Mouse (Mus musculus): ENCODE measurements at regions not wholly inside any gene's neighbourhood (a gene's known extent, or its start where the extent isn't known, plus 50 kb on each side); places are given as distances from the start of the nearest gene placed in this dataset.

DNA sequence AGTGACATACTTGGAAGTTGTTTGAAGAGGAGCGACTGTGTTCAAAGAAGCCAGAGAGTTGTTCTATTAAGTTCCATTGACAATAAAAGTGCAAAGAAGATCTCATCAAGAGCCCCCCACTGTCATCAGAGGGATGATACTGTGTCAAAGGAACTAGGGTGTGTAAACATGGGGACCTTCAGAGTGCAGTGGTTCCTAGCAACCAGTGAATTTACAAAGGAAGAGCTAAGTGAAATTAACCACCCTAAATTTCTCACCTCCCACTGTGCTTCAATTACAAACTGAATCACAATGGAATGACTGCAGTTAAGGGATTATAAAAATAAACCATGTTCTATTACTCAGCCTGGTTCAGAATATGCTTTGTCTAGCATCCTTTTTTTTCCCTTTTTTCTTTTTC lies 129.5 kb upstream of the 4933415F23Rik start:
- no peaks in the 10 kb centered on the region for H3K4me1 ChIP-seq (ENCODE audit: control insufficient read depth, insufficient read depth, low read length)
- no peaks in the 10 kb centered on the region for H3K36me3 ChIP-seq (ENCODE audit: control insufficient read depth, insufficient read depth, low read length)
- ATAC-seq (ENCODE audit: insufficient read depth, low FRiP score) = no peak
- no peaks in the 10 kb centered on the region for H3K27me3 ChIP-seq (ENCODE audit: control insufficient read depth, insufficient read depth, low read length)
- 57% methylated on average over 1 of the region's 1 CpGs for WGBS
- no peaks in the 10 kb centered on the region for H3K9me3 ChIP-seq (replicated peaks; ENCODE audit: control insufficient read depth, low read length)
- H3K4me3 ChIP-seq (replicated peaks; ENCODE audit: low read length) = no peak overlapping the region
- H3K27ac ChIP-seq (ENCODE audit: low read length) = no peak overlapping the region
- no peak overlapping the region for H3K4me2 ChIP-seq (ENCODE audit: low read depth, low read length)
- H3K9ac ChIP-seq (ENCODE audit: low read length) = no peak overlapping the region

DNA sequence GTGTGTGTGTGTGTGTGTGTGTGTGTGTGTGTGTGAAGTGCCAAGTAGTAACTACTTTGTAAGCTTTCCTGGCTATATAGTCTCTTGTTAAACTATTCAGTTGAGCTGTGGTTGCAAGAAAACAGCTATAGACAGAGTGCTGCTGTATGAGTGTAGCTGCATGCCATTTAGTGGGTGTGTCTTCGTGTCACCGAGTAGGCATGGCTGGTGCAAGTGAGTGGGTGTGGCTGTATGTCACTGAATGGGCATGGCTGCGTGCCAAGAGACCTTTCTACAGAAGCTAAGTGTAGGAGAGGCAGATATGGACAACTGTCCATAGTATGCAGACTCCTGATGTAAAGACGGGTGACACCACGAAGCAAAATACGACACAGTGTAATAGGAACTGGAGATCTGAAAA lies 126.4 kb upstream of the 4933415F23Rik start:
- WGBS = 66% methylated on average over 6 of the region's 6 CpGs
- ATAC-seq (ENCODE audit: insufficient read depth, low FRiP score) = peak; percentile 87
- H3K9ac ChIP-seq (ENCODE audit: low read length) = no peak overlapping the region
- no peaks in the 10 kb centered on the region for H3K4me1 ChIP-seq (ENCODE audit: control insufficient read depth, insufficient read depth, low read length)
- no peak overlapping the region for H3K27ac ChIP-seq (ENCODE audit: low read length)
- H3K9me3 ChIP-seq (replicated peaks; ENCODE audit: control insufficient read depth, low read length) = no peaks in the 10 kb centered on the region
- no peaks in the 10 kb centered on the region for H3K36me3 ChIP-seq (ENCODE audit: control insufficient read depth, insufficient read depth, low read length)
- H3K4me3 ChIP-seq (replicated peaks; ENCODE audit: low read length) = no peak overlapping the region
- H3K27me3 ChIP-seq (ENCODE audit: control insufficient read depth, insufficient read depth, low read length) = no peaks in the 10 kb centered on the region
- H3K4me2 ChIP-seq (ENCODE audit: low read depth, low read length) = no peak overlapping the region

- Histone ChIP-seq H3K27ac (ENCODE audit: low read length) (no peak overlapping the region), H3K27me3 (ENCODE audit: control insufficient read depth, insufficient read depth, low read length) (no peaks in the 10 kb centered on the region), H3K4me2 (ENCODE audit: low read depth, low read length) (no peak overlapping the region), H3K4me3 (replicated peaks; ENCODE audit: low read length) (no peak overlapping the region), H3K9ac (ENCODE audit: low read length) (no peak overlapping the region), H3K4me1 (ENCODE audit: control insufficient read depth, insufficient read depth, low read length) (no peaks in the 10 kb centered on the region), H3K9me3 (replicated peaks; ENCODE audit: control insufficient read depth, low read length) (no peaks in the 10 kb centered on the region), H3K36me3 (ENCODE audit: control insufficient read depth, insufficient read depth, low read length) (no peaks in the 10 kb centered on the region)
- 59% methylated on average over 13 of the region's 13 CpGs for WGBS
- ATAC-seq (ENCODE audit: insufficient read depth, low FRiP score) = no peak
Measured at GRCm38 (mm10) chr1:23214462-23215158, 112.6 kb upstream of the 4933415F23Rik start.

DNA sequence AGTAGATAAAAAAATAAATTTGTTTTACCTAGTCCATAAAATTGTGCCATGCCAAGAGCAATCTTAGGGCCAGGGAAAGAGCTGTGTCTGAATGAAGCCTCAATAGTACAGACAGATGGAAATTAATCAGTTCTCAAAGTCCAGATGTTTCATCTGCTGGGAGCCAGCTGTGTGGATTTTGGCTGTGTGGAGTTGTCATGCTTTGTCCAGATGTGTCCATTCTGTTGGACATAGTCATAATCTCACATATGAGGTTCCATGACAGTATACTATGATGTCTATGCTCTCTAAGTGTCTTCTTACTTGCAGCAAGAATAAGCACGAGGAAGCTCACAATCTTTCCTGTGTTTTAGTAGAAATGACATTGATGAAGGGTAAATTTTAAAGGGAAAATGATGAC lies 105.8 kb upstream of the 4933415F23Rik start:
- Histone ChIP-seq H3K4me2 (ENCODE audit: low read depth, low read length) (no peak overlapping the region), H3K4me3 (replicated peaks; ENCODE audit: low read length) (no peak overlapping the region), H3K27ac (ENCODE audit: low read length) (no peak overlapping the region), H3K4me1 (ENCODE audit: control insufficient read depth, insufficient read depth, low read length) (no peaks in the 10 kb centered on the region), H3K9me3 (replicated peaks; ENCODE audit: control insufficient read depth, low read length) (no peaks in the 10 kb centered on the region), H3K27me3 (ENCODE audit: control insufficient read depth, insufficient read depth, low read length) (no peaks in the 10 kb centered on the region), H3K36me3 (ENCODE audit: control insufficient read depth, insufficient read depth, low read length) (no peaks in the 10 kb centered on the region), H3K9ac (ENCODE audit: low read length) (no peak overlapping the region)
- 52% methylated on average over 1 of the region's 1 CpGs for WGBS
- 0 out of 2 replicates have a peak, but pooled peaks have one; percentile 37 for ATAC-seq (ENCODE audit: insufficient read depth, low FRiP score)

DNA sequence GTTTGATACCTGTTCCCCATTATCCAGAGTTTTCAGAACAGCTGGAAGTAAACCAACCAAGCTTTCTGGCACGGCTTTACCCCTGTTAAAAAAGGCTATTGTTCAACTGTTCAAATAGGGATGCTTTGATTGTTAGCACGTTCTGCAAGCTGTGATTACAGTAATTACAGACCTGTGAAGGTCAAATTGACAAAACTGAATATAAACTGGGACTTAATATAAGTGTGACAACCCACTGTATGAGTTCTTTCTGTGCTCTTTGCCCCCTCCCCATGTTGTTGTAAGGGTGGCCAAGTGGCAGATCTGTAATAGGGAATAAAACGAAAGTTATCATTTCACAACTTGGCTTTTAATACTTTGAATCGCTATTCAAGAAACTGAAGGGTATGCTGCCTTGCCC lies 105.0 kb upstream of the 4933415F23Rik start:
- Histone ChIP-seq H3K4me3 (replicated peaks; ENCODE audit: low read length) (no peak overlapping the region), H3K27me3 (ENCODE audit: control insufficient read depth, insufficient read depth, low read length) (no peaks in the 10 kb centered on the region), H3K9me3 (replicated peaks; ENCODE audit: control insufficient read depth, low read length) (no peaks in the 10 kb centered on the region), H3K4me1 (ENCODE audit: control insufficient read depth, insufficient read depth, low read length) (no peaks in the 10 kb centered on the region), H3K4me2 (ENCODE audit: low read depth, low read length) (no peak overlapping the region), H3K9ac (ENCODE audit: low read length) (no peak overlapping the region), H3K36me3 (ENCODE audit: control insufficient read depth, insufficient read depth, low read length) (no peaks in the 10 kb centered on the region), H3K27ac (ENCODE audit: low read length) (no peak overlapping the region)
- WGBS = 68% methylated on average over 4 of the region's 4 CpGs
- no peak for ATAC-seq (ENCODE audit: insufficient read depth, low FRiP score)

GRCm38 (mm10) chr1:23202511-23203435 lies 100.7 kb upstream of the 4933415F23Rik start:
- no peak for ATAC-seq (ENCODE audit: insufficient read depth, low FRiP score)
- Histone ChIP-seq H3K9ac (ENCODE audit: low read length) (no peak overlapping the region), H3K9me3 (replicated peaks; ENCODE audit: control insufficient read depth, low read length) (no peaks in the 10 kb centered on the region), H3K27me3 (ENCODE audit: control insufficient read depth, insufficient read depth, low read length) (no peaks in the 10 kb centered on the region), H3K4me2 (ENCODE audit: low read depth, low read length) (no peak overlapping the region), H3K27ac (ENCODE audit: low read length) (peak overlapping the region; percentile 4; the same call in 1 of the 2 replicates), H3K4me1 (ENCODE audit: control insufficient read depth, insufficient read depth, low read length) (no peaks in the 10 kb centered on the region), H3K36me3 (ENCODE audit: control insufficient read depth, insufficient read depth, low read length) (no peaks in the 10 kb centered on the region), H3K4me3 (replicated peaks; ENCODE audit: low read length) (no peak overlapping the region)
- 47% methylated on average over 5 of the region's 5 CpGs for WGBS

- no peaks in the 10 kb centered on the region for H3K9me3 ChIP-seq (replicated peaks; ENCODE audit: control insufficient read depth, low read length)
- no peaks in the 10 kb centered on the region for H3K27me3 ChIP-seq (ENCODE audit: control insufficient read depth, insufficient read depth, low read length)
- WGBS = 46% methylated on average over 4 of the region's 4 CpGs
- no peak overlapping the region for H3K4me2 ChIP-seq (ENCODE audit: low read depth, low read length)
- no peaks in the 10 kb centered on the region for H3K36me3 ChIP-seq (ENCODE audit: control insufficient read depth, insufficient read depth, low read length)
- H3K9ac ChIP-seq (ENCODE audit: low read length) = no peak overlapping the region
- H3K4me1 ChIP-seq (ENCODE audit: control insufficient read depth, insufficient read depth, low read length) = no peaks in the 10 kb centered on the region
- no peak overlapping the region for H3K27ac ChIP-seq (ENCODE audit: low read length)
- ATAC-seq (ENCODE audit: insufficient read depth, low FRiP score) = no peak; the same call in 1 of the 2 replicates
- H3K4me3 ChIP-seq (replicated peaks; ENCODE audit: low read length) = no peak overlapping the region
Measured at GRCm38 (mm10) chr1:23200460-23200859, 98.4 kb upstream of the 4933415F23Rik start.

GRCm38 (mm10) chr1:23190316-23191005 lies 88.4 kb upstream of the 4933415F23Rik start:
- Histone ChIP-seq H3K9me3 (replicated peaks; ENCODE audit: control insufficient read depth, low read length) (no peaks in the 10 kb centered on the region), H3K4me2 (ENCODE audit: low read depth, low read length) (no peak overlapping the region), H3K4me3 (replicated peaks; ENCODE audit: low read length) (no peak overlapping the region), H3K36me3 (ENCODE audit: control insufficient read depth, insufficient read depth, low read length) (no peaks in the 10 kb centered on the region), H3K4me1 (ENCODE audit: control insufficient read depth, insufficient read depth, low read length) (peaks cover 5% of the 10 kb centered on the region), H3K27ac (ENCODE audit: low read length) (no peak overlapping the region), H3K27me3 (ENCODE audit: control insufficient read depth, insufficient read depth, low read length) (no peaks in the 10 kb centered on the region), H3K9ac (ENCODE audit: low read length) (no peak overlapping the region)
- ATAC-seq (ENCODE audit: insufficient read depth, low FRiP score) = no peak
- WGBS = 72% methylated on average over 3 of the region's 3 CpGs

- Histone ChIP-seq H3K4me2 (ENCODE audit: low read depth, low read length) (no peak overlapping the region), H3K36me3 (ENCODE audit: control insufficient read depth, insufficient read depth, low read length) (no peaks in the 10 kb centered on the region), H3K27ac (ENCODE audit: low read length) (no peak overlapping the region), H3K9ac (ENCODE audit: low read length) (no peak overlapping the region), H3K4me1 (ENCODE audit: control insufficient read depth, insufficient read depth, low read length) (peaks cover 5% of the 10 kb centered on the region), H3K27me3 (ENCODE audit: control insufficient read depth, insufficient read depth, low read length) (no peaks in the 10 kb centered on the region), H3K4me3 (replicated peaks; ENCODE audit: low read length) (no peak overlapping the region), H3K9me3 (replicated peaks; ENCODE audit: control insufficient read depth, low read length) (no peaks in the 10 kb centered on the region)
- ATAC-seq (ENCODE audit: insufficient read depth, low FRiP score) = no peak
- 73% methylated on average over 4 of the region's 4 CpGs for WGBS
Measured at GRCm38 (mm10) chr1:23189790-23190189, 87.7 kb upstream of the 4933415F23Rik start.

Data from stomach, embryonic 16.5 days (tissue).